Mouse (Mus musculus): ENCODE measurements around the gene Gm42957. TPM values are rescaled to one million over a fixed set of nuclear protein-coding genes. Genes with fewer than 3 reads are reported as not detected.

Gm42957 gene
- total and polyA plus RNA-seq, 3 experiments, result 0.08 to 0.11 TPM; not detected in 1

DNA sequence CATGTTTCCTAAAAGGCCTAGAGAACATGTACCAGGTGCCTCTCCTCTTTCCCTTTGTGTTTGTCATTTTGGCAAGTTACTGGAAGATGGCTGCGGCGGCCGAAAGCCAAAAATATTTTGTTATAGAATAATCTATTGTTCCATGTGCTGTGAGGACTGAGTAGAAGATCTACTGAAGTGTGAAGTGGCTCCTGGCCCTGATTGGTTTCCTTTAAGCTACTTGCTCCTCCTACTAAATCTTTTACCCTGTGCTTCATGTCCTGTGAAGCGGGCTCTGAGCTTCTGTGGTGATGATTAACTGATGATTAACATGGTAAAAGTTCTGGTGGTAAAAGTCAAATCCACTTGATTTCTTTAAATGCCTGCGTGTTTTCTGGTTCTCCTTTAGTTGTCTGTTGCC lies 31.6 kb downstream of the Gm42957 start:
- no peak overlapping the region for H3K4me3 ChIP-seq (replicated peaks in 1 of 3; ENCODE audit: low read depth in 2 of 3, low read length in 2 of 3, poor library complexity in 1 of 3)
- DNase-seq (ENCODE audit: extremely low read depth), result no peak
- no peaks in the 10 kb centered on the region for H3K9me3 ChIP-seq (replicated peaks; ENCODE audit: low read length)
- H3K4me1 ChIP-seq (ENCODE audit: control insufficient read depth in 1 of 2, insufficient read depth in 2 of 2), result peaks cover under 1 to 23% of the 10 kb centered on the region in 2 experiments
- H3K79me2 ChIP-seq (replicated peaks; ENCODE audit: control insufficient read depth, extremely low read depth, insufficient read depth, poor library complexity, severe bottlenecking), result no peaks in the 10 kb centered on the region
- in situ Hi-C loops (cut with MboI; ENCODE audit: low pct_ligation_motif_present, low pct_unique_long_range_greater_than_20kb, low sequenced_read_pairs), result no loop called here
- no peak overlapping the region for H3K9ac ChIP-seq (ENCODE audit: insufficient read depth, low read depth)
- dilution Hi-C loops (cut with MboI; ENCODE audit: extremely low pct_ligation_motif_present, extremely low pct_unique_long_range_greater_than_20kb, low sequenced_read_pairs), result no loop called here
- H3K27me3 ChIP-seq (replicated peaks), result peaks cover 12% of the 10 kb centered on the region
- no peak for TF ChIP-seq PAX5 (IDR thresholded peaks at IDR 0.05; ENCODE audit: low read length)
- TF ChIP-seq ZC3H11A (IDR thresholded peaks at IDR 0.05; ENCODE audit: low read depth, low read length), result no peak
- no peak for TF ChIP-seq POLR2AphosphoS2 (IDR thresholded peaks at IDR 0.05; ENCODE audit: low read depth, low read length)
- TF ChIP-seq CHD1 (IDR thresholded peaks at IDR 0.05; ENCODE audit: low read depth, low read length), result no peak
- no peak for TF ChIP-seq JUND (conservative IDR thresholded peaks at IDR 0.05; ENCODE audit: low read depth, low read length)
- no peak for TF ChIP-seq ELF1 (IDR thresholded peaks at IDR 0.05; ENCODE audit: low read depth, low read length)
- no peak for TF ChIP-seq SIN3A (IDR thresholded peaks at IDR 0.05; ENCODE audit: low read length)
- TF ChIP-seq NRF1 (IDR thresholded peaks at IDR 0.05; ENCODE audit: low read depth, low read length), result no peak
- TF ChIP-seq NELFE (IDR thresholded peaks at IDR 0.05; ENCODE audit: low read depth, low read length), result no peak
- no peak for TF ChIP-seq RCOR1 (conservative IDR thresholded peaks at IDR 0.05; ENCODE audit: low read depth, low read length)
- TF ChIP-seq MAFK (IDR thresholded peaks at IDR 0.05; ENCODE audit: insufficient replicate concordance, low read length), result no peak
- no peak for TF ChIP-seq POLR2A (IDR thresholded peaks at IDR 0.05; ENCODE audit: low read depth, low read length)
- TF ChIP-seq UBTF (IDR thresholded peaks at IDR 0.05; ENCODE audit: low read depth, low read length), result no peak
- TF ChIP-seq EP300 (IDR thresholded peaks at IDR 0.05; ENCODE audit: low read length), result no peak
- no peak for TF ChIP-seq TBP (conservative IDR thresholded peaks at IDR 0.05; ENCODE audit: low read depth, low read length)
- no peak overlapping the region for H3K4me2 ChIP-seq (ENCODE audit: insufficient read depth, low read depth, poor library complexity, severe bottlenecking)
- no peak overlapping the region for H3K27ac ChIP-seq (ENCODE audit: insufficient read depth, low read depth)
- peaks cover 0 to 4% of the 10 kb centered on the region in 2 experiments for H3K36me3 ChIP-seq (replicated peaks in 1 of 2; ENCODE audit: control insufficient read depth in 1 of 2, insufficient read depth in 1 of 2, low read length in 1 of 2)

DNA sequence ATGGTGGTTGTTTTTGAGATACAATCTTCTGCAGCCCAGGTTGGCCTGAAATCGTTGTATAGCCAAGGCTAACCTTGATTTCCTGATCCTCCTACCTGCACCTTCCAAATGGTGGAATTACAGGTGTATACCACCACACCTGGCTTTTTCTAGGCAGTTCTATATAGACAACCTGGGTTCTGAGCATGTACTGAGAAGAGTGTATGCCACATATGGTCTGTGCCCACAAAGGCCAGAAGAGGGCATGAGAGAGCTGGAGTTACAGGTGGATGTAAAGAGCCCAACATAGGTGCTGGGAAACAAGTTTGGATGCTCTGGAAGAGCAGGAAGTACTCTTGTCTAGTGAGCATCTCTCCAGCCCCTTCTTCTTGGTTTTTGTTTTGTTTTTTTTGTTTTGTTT lies 32.0 kb downstream of the Gm42957 start:
- peak; percentile 64 for DNase-seq (ENCODE audit: extremely low read depth)
- TF ChIP-seq ZC3H11A (IDR thresholded peaks at IDR 0.05; ENCODE audit: low read depth, low read length), result peak; percentile 77
- peak; percentile 45 to 88 for TF ChIP-seq CTCF (conservative IDR thresholded peaks at IDR 0.05 in 1 of 2, IDR thresholded peaks at IDR 0.05 in 1 of 2; ENCODE audit: low read depth in 2 of 2, low read length in 2 of 2)
- no peak for TF ChIP-seq MYC (IDR thresholded peaks at IDR 0.05; ENCODE audit: low read depth, low read length)
- TF ChIP-seq SMC3 (IDR thresholded peaks at IDR 0.05; ENCODE audit: low read depth, low read length), result peak; percentile 86
- no peak for TF ChIP-seq MAZ (IDR thresholded peaks at IDR 0.05; ENCODE audit: low read depth, low read length)
- no peak for TF ChIP-seq CHD1 (IDR thresholded peaks at IDR 0.05; ENCODE audit: low read depth, low read length)
- TF ChIP-seq RAD21 (IDR thresholded peaks at IDR 0.05; ENCODE audit: low read depth, low read length), result peak; percentile 83

More for the DNA sequence above, 32.0 kb downstream of the Gm42957 start:
- Histone ChIP-seq H3K27me3 (replicated peaks) (peaks cover 12% of the 10 kb centered on the region), H3K79me2 (replicated peaks; ENCODE audit: control insufficient read depth, extremely low read depth, insufficient read depth, poor library complexity, severe bottlenecking) (no peaks in the 10 kb centered on the region), H3K4me2 (ENCODE audit: insufficient read depth, low read depth, poor library complexity, severe bottlenecking) (no peak overlapping the region), H3K4me1 (ENCODE audit: control insufficient read depth in 1 of 2, insufficient read depth in 2 of 2) (peaks cover 4 to 22% of the 10 kb centered on the region in 2 experiments), H3K9me3 (replicated peaks; ENCODE audit: low read length) (no peaks in the 10 kb centered on the region), H3K27ac (ENCODE audit: insufficient read depth, low read depth) (no peak overlapping the region), H3K9ac (ENCODE audit: insufficient read depth, low read depth) (no peak overlapping the region), H3K4me3 (replicated peaks in 1 of 3; ENCODE audit: low read depth in 2 of 3, low read length in 2 of 3, poor library complexity in 1 of 3) (no peak overlapping the region), H3K36me3 (replicated peaks in 1 of 2; ENCODE audit: control insufficient read depth in 1 of 2, insufficient read depth in 1 of 2, low read length in 1 of 2) (peaks cover 0 to 4% of the 10 kb centered on the region in 2 experiments)
- in situ Hi-C loops (cut with MboI; ENCODE audit: low pct_ligation_motif_present, low pct_unique_long_range_greater_than_20kb, low sequenced_read_pairs) (no loop called here), dilution Hi-C loops (cut with MboI; ENCODE audit: extremely low pct_ligation_motif_present, extremely low pct_unique_long_range_greater_than_20kb, low sequenced_read_pairs) (no loop called here)
